Mouse (Mus musculus) kidney, postnatal 14 days (tissue): Measurements from ENCODE around the gene Olfr1264.

Experiments
- DNase-seq: peaks from one replicate; pipeline ENCODE4 v3.0.0; 2022; ENCODE audit warnings: mixed read lengths

Olfr1264 gene

GRCm38 (mm10) chr2:90025477-90025876 is at the start of gene Olfr1264:
Gene Olfr1264 (minus strand): TSS chr2:90025577.
- DNase-seq, result no peak

- DNase-seq, result no peak
Observed at GRCm38 (mm10) chr2:90070065-90070464, 44.7 kb upstream of the Olfr1264 start.

GRCm38 (mm10) chr2:90063494-90063893 is 38.1 kb upstream of the Olfr1264 start, which contains the start of gene Olfr140:
Gene Olfr140 (minus strand): TSS chr2:90063594.
- no peak for DNase-seq

GRCm38 (mm10) chr2:90035037-90035436 is 9.7 kb upstream of the Olfr1264 start, which contains the start of gene Olfr1265:
Gene Olfr1265 (plus strand): TSS chr2:90035337.
- no peak for DNase-seq

GRCm38 (mm10) chr2:90011831-90012230 is 13.5 kb downstream of the Olfr1264 start, which contains the start of gene Olfr1263:
Gene Olfr1263 (plus strand): TSS chr2:90012131.
- no peak for DNase-seq

- no peak for DNase-seq
Observed at GRCm38 (mm10) chr2:89999845-90000244, 25.5 kb downstream of the Olfr1264 start, which contains the start of gene Olfr1262. Gene Olfr1262 (plus strand): TSS chr2:90000145.

GRCm38 (mm10) chr2:89990921-89991320 is 34.5 kb downstream of the Olfr1264 start, which contains the start of gene Olfr1261:
Gene Olfr1261 (plus strand): TSS chr2:89991221.
- no peak for DNase-seq

GRCm38 (mm10) chr2:89977709-89978108 is 47.7 kb downstream of the Olfr1264 start:
- DNase-seq, result no peak

- DNase-seq, result no peak
Observed at GRCm38 (mm10) chr2:89974184-89974583, 51.2 kb downstream of the Olfr1264 start, which contains the start of gene Olfr1260. Gene Olfr1260 (plus strand): TSS chr2:89974340.
